Mouse (Mus musculus): ENCODE data around the gene Fbxw8. TPM values are rescaled to one million over a fixed set of nuclear protein-coding genes. Genes with fewer than 3 reads are reported as not detected.

Gene Fbxw8
- polyA plus RNA-seq, 1 experiment, result 37.1 TPM

DNA sequence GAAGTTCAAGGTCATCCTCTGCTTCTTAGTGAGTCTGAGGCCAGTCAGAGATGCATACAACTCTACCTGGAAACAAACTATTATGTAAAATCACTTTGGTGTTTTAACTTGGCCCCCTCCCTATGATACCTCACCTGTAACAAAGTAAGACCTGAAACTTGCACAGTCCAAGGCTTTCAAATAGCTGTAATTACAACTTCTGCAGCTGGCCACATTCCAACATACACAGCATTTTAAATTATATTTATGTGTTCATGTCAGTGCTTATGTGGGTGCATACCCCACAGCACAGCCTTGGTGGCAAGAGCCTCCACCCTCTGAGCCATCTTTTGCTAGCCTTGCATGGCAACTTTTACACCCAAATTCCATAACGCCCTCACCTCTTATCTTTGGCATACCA is 120.6 kb downstream of the Fbxw8 start:
- H3K27me3 ChIP-seq (ENCODE audit: control insufficient read depth, insufficient read depth, low read length, poor library complexity, severe bottlenecking), result no peaks in the 10 kb centered on the region
- TF ChIP-seq CTCF (IDR thresholded peaks at IDR 0.05; ENCODE audit: low read depth, low read length) (no peak), EP300 (IDR thresholded peaks at IDR 0.05; ENCODE audit: insufficient read depth, low read depth, low read length) (no peak), POLR2A (IDR thresholded peaks at IDR 0.05; ENCODE audit: insufficient read depth, low read length) (no peak)
- H3K9me3 ChIP-seq (replicated peaks; ENCODE audit: control insufficient read depth, insufficient read depth, low read length, poor library complexity, severe bottlenecking), result no peaks in the 10 kb centered on the region; the same call in 1 of the 2 replicates
- no peak overlapping the region for H3K9ac ChIP-seq (ENCODE audit: low read depth, poor library complexity, severe bottlenecking)
- peaks cover 6% of the 10 kb centered on the region for H3K4me1 ChIP-seq (ENCODE audit: control insufficient read depth, insufficient read depth, low read length)
- no peak overlapping the region for H3K4me3 ChIP-seq (ENCODE audit: low read depth, low read length)
- no peaks in the 10 kb centered on the region for H3K36me3 ChIP-seq (ENCODE audit: control insufficient read depth, insufficient read depth, low read length, poor library complexity, severe bottlenecking)
- H3K27ac ChIP-seq (ENCODE audit: insufficient read depth, low read length), result no peak overlapping the region

DNA sequence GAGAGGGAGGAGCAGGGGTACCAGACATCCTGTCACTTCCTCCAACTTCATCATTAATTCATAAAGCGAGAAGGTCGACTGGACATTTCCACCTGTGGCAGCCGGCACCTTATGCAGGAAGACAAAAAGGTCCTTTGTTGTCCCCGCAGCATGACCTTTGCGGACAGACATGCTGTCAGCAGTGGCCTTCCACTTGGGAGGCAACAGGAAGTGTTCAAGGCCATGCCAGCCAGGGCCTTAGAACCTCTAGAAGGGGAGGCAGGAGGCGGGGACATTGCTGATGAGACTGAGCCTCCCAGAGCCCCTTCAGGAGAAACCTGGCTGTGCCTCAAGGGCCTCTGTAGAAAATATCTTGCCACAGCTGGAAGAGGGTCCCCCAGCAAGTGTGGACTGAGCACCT is 121.5 kb downstream of the Fbxw8 start:
- no peak for TF ChIP-seq CTCF (IDR thresholded peaks at IDR 0.05; ENCODE audit: low read depth, low read length)
- no peak for TF ChIP-seq POLR2A (IDR thresholded peaks at IDR 0.05; ENCODE audit: insufficient read depth, low read length)
- TF ChIP-seq EP300 (IDR thresholded peaks at IDR 0.05; ENCODE audit: insufficient read depth, low read depth, low read length), result no peak
- Histone ChIP-seq H3K4me1 (ENCODE audit: control insufficient read depth, insufficient read depth, low read length) (peaks cover 6% of the 10 kb centered on the region), H3K9ac (ENCODE audit: low read depth, poor library complexity, severe bottlenecking) (no peak overlapping the region), H3K9me3 (replicated peaks; ENCODE audit: control insufficient read depth, insufficient read depth, low read length, poor library complexity, severe bottlenecking) (no peaks in the 10 kb centered on the region; the same call in 1 of the 2 replicates), H3K27me3 (ENCODE audit: control insufficient read depth, insufficient read depth, low read length, poor library complexity, severe bottlenecking) (no peaks in the 10 kb centered on the region), H3K4me3 (ENCODE audit: low read depth, low read length) (no peak overlapping the region), H3K36me3 (ENCODE audit: control insufficient read depth, insufficient read depth, low read length, poor library complexity, severe bottlenecking) (no peaks in the 10 kb centered on the region), H3K27ac (ENCODE audit: insufficient read depth, low read length) (peak overlapping the region; percentile 52; the same call in 1 of the 2 replicates)

GRCm38 (mm10) chr5:118033328-118033727 is 121.9 kb downstream of the Fbxw8 start:
- TF ChIP-seq POLR2A (IDR thresholded peaks at IDR 0.05; ENCODE audit: insufficient read depth, low read length) (no peak), EP300 (IDR thresholded peaks at IDR 0.05; ENCODE audit: insufficient read depth, low read depth, low read length) (no peak), CTCF (IDR thresholded peaks at IDR 0.05; ENCODE audit: low read depth, low read length) (no peak)
- H3K4me3 ChIP-seq (ENCODE audit: low read depth, low read length), result no peak overlapping the region
- peaks cover 4% of the 10 kb centered on the region; the same call in 1 of the 2 replicates for H3K27me3 ChIP-seq (ENCODE audit: control insufficient read depth, insufficient read depth, low read length, poor library complexity, severe bottlenecking)
- H3K9me3 ChIP-seq (replicated peaks; ENCODE audit: control insufficient read depth, insufficient read depth, low read length, poor library complexity, severe bottlenecking), result no peaks in the 10 kb centered on the region; the same call in 1 of the 2 replicates
- H3K27ac ChIP-seq (ENCODE audit: insufficient read depth, low read length), result peak overlapping the region; percentile 52
- H3K4me1 ChIP-seq (ENCODE audit: control insufficient read depth, insufficient read depth, low read length), result peaks cover 6% of the 10 kb centered on the region
- no peak overlapping the region for H3K9ac ChIP-seq (ENCODE audit: low read depth, poor library complexity, severe bottlenecking)
- no peaks in the 10 kb centered on the region for H3K36me3 ChIP-seq (ENCODE audit: control insufficient read depth, insufficient read depth, low read length, poor library complexity, severe bottlenecking)

- Histone ChIP-seq H3K9me3 (replicated peaks; ENCODE audit: control insufficient read depth, insufficient read depth, low read length, poor library complexity, severe bottlenecking) (no peaks in the 10 kb centered on the region; the same call in 1 of the 2 replicates), H3K27me3 (ENCODE audit: control insufficient read depth, insufficient read depth, low read length, poor library complexity, severe bottlenecking) (peaks cover 19% of the 10 kb centered on the region), H3K27ac (ENCODE audit: insufficient read depth, low read length) (no peak overlapping the region), H3K36me3 (ENCODE audit: control insufficient read depth, insufficient read depth, low read length, poor library complexity, severe bottlenecking) (no peaks in the 10 kb centered on the region), H3K4me3 (ENCODE audit: low read depth, low read length) (no peak overlapping the region), H3K4me1 (ENCODE audit: control insufficient read depth, insufficient read depth, low read length) (peaks cover 6% of the 10 kb centered on the region), H3K9ac (ENCODE audit: low read depth, poor library complexity, severe bottlenecking) (no peak overlapping the region)
- peak; percentile 54; the same call in 1 of the 2 replicates for TF ChIP-seq EP300 (IDR thresholded peaks at IDR 0.05; ENCODE audit: insufficient read depth, low read depth, low read length)
- no peak for TF ChIP-seq CTCF (IDR thresholded peaks at IDR 0.05; ENCODE audit: low read depth, low read length)
- TF ChIP-seq POLR2A (IDR thresholded peaks at IDR 0.05; ENCODE audit: insufficient read depth, low read length), result no peak
Measured at GRCm38 (mm10) chr5:118031508-118031907, 123.8 kb downstream of the Fbxw8 start.

- H3K9me3 ChIP-seq (replicated peaks; ENCODE audit: control insufficient read depth, insufficient read depth, low read length, poor library complexity, severe bottlenecking), result no peaks in the 10 kb centered on the region; the same call in 1 of the 2 replicates
- H3K27ac ChIP-seq (ENCODE audit: insufficient read depth, low read length), result no peak overlapping the region
- H3K36me3 ChIP-seq (ENCODE audit: control insufficient read depth, insufficient read depth, low read length, poor library complexity, severe bottlenecking), result no peaks in the 10 kb centered on the region
- peaks cover 6% of the 10 kb centered on the region for H3K4me1 ChIP-seq (ENCODE audit: control insufficient read depth, insufficient read depth, low read length)
- no peak overlapping the region for H3K4me3 ChIP-seq (ENCODE audit: low read depth, low read length)
- peaks cover 19% of the 10 kb centered on the region for H3K27me3 ChIP-seq (ENCODE audit: control insufficient read depth, insufficient read depth, low read length, poor library complexity, severe bottlenecking)
- no peak for TF ChIP-seq EP300 (IDR thresholded peaks at IDR 0.05; ENCODE audit: insufficient read depth, low read depth, low read length)
- no peak for TF ChIP-seq CTCF (IDR thresholded peaks at IDR 0.05; ENCODE audit: low read depth, low read length)
- no peak for TF ChIP-seq POLR2A (IDR thresholded peaks at IDR 0.05; ENCODE audit: insufficient read depth, low read length)
- no peak overlapping the region for H3K9ac ChIP-seq (ENCODE audit: low read depth, poor library complexity, severe bottlenecking)
Measured at GRCm38 (mm10) chr5:118031059-118031458, 124.2 kb downstream of the Fbxw8 start.

GRCm38 (mm10) chr5:118030022-118030675 is 125.1 kb downstream of the Fbxw8 start:
- Histone ChIP-seq H3K4me1 (ENCODE audit: control insufficient read depth, insufficient read depth, low read length) (peaks cover 6% of the 10 kb centered on the region), H3K27ac (ENCODE audit: insufficient read depth, low read length) (no peak overlapping the region), H3K9me3 (replicated peaks; ENCODE audit: control insufficient read depth, insufficient read depth, low read length, poor library complexity, severe bottlenecking) (no peaks in the 10 kb centered on the region; the same call in 1 of the 2 replicates), H3K27me3 (ENCODE audit: control insufficient read depth, insufficient read depth, low read length, poor library complexity, severe bottlenecking) (peaks cover 19% of the 10 kb centered on the region), H3K9ac (ENCODE audit: low read depth, poor library complexity, severe bottlenecking) (no peak overlapping the region), H3K4me3 (ENCODE audit: low read depth, low read length) (no peak overlapping the region), H3K36me3 (ENCODE audit: control insufficient read depth, insufficient read depth, low read length, poor library complexity, severe bottlenecking) (no peaks in the 10 kb centered on the region)
- no peak for TF ChIP-seq CTCF (IDR thresholded peaks at IDR 0.05; ENCODE audit: low read depth, low read length)
- TF ChIP-seq POLR2A (IDR thresholded peaks at IDR 0.05; ENCODE audit: insufficient read depth, low read length), result no peak
- TF ChIP-seq EP300 (IDR thresholded peaks at IDR 0.05; ENCODE audit: insufficient read depth, low read depth, low read length), result no peak
